Mouse (Mus musculus) heart, adult 2 months (tissue): Measurements from ENCODE around the gene Itga2b.

Source experiments
- CTCF ChIP-seq: fragments of 200-600 bp; IDR thresholded peaks from 2 replicates; pipeline ENCODE4 v1.8.1; 2022; ENCODE audit warnings: antibody characterized with exemption, mild to moderate bottlenecking, moderate library complexity
- POLR2A ChIP-seq: fragments of 200-500 bp; IDR thresholded peaks from 2 replicates; pipeline ENCODE4 v1.6.1; 2011; ENCODE audit warnings: mild to moderate bottlenecking, low read depth, low read length, control low read depth; ENCODE audit not compliant: insufficient read depth

GRCm38 (mm10) chr11:102494063-102494650, 24.2 kb upstream of the Itga2b start:
- no peak for TF ChIP-seq POLR2A
- TF ChIP-seq CTCF = no peak
